Mouse (Mus musculus): ENCODE measurements around the gene Bend7. TPM values are rescaled to one million over a fixed set of nuclear protein-coding genes. Genes with fewer than 3 reads are reported as not detected.

Bend7 gene
- polyA plus RNA-seq, 1 experiment, result 7.9 TPM

DNA sequence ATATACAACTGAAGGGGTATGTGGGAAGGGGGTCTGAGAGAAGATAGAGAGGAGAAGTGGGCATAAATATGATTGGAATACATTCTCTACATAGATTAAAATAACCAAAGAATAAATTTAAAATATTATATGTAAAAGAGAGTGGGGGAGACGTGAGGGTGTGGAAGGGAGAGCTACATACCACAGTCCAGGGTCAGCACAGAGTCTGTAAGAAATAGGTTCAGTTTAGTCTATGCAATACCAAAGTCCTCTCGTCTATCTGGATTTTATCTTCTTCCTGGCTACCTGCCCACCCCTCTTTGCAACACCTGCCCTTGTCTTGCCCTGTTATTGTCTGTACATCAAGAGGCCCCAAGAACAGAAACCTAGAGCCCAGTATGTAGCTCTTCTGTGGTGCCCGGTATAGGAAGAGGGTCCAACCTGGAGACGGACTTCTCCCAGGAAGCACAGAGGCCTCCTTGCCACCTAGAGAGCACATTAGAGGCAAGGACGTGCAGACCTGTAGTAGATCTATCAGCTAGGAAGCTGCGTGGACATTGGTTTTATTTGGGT lies 110.9 kb downstream of the Bend7 start:
- H3K36me3 ChIP-seq (ENCODE audit: control insufficient read depth, insufficient read depth, low read length), result no peaks in the 10 kb centered on the region
- no peak for DNase-seq
- H3K4me3 ChIP-seq (ENCODE audit: insufficient read depth, low read depth, low read length), result no peak overlapping the region
- 88% methylated on average over 6 of the region's 6 CpGs for WGBS
- H3K4me1 ChIP-seq (ENCODE audit: control insufficient read depth, insufficient read depth, low read length), result no peaks in the 10 kb centered on the region
- TF ChIP-seq POLR2A (IDR thresholded peaks at IDR 0.05; ENCODE audit: low read depth, low read length) (no peak), CTCF (conservative IDR thresholded peaks at IDR 0.05; ENCODE audit: insufficient read depth, insufficient read length, low read depth, low read length) (no peak)
- no peak overlapping the region for H3K27ac ChIP-seq (ENCODE audit: insufficient read depth, low read depth, low read length)
- no peaks in the 10 kb centered on the region for H3K27me3 ChIP-seq (replicated peaks; ENCODE audit: control insufficient read depth, insufficient read depth, low read length)

DNA sequence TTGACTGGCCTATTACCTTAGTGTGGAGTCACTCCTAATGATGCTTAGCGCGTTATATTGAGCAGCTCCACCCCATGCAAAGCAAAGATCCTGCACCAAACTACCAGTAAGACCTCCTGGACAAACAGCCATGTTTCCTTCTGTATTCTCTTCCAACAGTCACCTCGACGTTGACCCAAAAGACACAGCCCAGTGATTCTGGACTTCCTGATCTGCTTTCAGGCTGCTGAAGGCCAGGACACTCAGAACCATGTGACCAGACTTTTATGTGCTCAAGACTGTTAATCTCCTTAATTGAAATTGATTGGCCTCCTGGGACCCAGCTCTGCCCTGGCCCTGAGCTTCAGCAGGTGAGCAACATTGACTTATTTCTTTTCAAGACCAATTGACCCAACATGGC lies 111.4 kb downstream of the Bend7 start:
- no peak overlapping the region for H3K27ac ChIP-seq (ENCODE audit: insufficient read depth, low read depth, low read length)
- WGBS, result 58% methylated on average over 4 of the region's 4 CpGs
- TF ChIP-seq CTCF (conservative IDR thresholded peaks at IDR 0.05; ENCODE audit: insufficient read depth, insufficient read length, low read depth, low read length), result no peak
- TF ChIP-seq POLR2A (IDR thresholded peaks at IDR 0.05; ENCODE audit: low read depth, low read length), result no peak

DNA sequence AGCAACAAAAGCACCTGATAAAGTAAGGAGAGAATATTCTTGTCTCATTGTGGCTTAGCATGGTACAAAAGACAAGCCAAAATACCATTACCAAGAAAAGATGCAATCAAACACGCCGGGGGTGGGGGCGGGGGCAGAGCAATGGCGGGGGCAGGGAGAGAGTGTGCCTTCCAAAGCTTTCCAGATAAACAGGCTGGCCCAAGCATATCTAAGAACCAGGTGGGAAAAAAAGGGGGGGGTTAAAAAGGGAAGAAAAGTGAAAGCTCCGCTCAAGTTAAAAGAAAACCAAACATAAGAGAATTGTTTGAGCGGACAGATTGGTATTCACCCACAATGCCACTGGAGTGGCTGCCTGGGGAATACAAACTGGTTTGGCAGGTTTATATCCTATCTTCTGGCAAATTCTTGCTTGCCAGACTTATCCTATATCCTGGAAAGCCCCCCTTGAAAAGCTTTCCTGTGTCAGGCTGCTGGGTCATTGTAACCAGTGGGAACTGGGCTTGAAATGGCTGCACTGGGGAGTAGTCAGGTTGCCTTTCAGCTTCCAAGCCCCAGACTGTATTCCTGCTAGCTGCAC lies 111.9 kb downstream of the Bend7 start:
- Histone ChIP-seq H3K4me1 (ENCODE audit: control insufficient read depth, insufficient read depth, low read length) (no peaks in the 10 kb centered on the region), H3K4me3 (ENCODE audit: insufficient read depth, low read depth, low read length) (no peak overlapping the region), H3K36me3 (ENCODE audit: control insufficient read depth, insufficient read depth, low read length) (no peaks in the 10 kb centered on the region), H3K27me3 (replicated peaks; ENCODE audit: control insufficient read depth, insufficient read depth, low read length) (no peaks in the 10 kb centered on the region), H3K27ac (ENCODE audit: insufficient read depth, low read depth, low read length) (no peak overlapping the region)
- TF ChIP-seq POLR2A (IDR thresholded peaks at IDR 0.05; ENCODE audit: low read depth, low read length) (no peak), CTCF (conservative IDR thresholded peaks at IDR 0.05; ENCODE audit: insufficient read depth, insufficient read length, low read depth, low read length) (no peak)
- WGBS, result 74% methylated on average over 6 of the region's 6 CpGs
- DNase-seq, result no peak

More for the DNA sequence above, 111.4 kb downstream of the Bend7 start:
- Histone ChIP-seq H3K36me3 (ENCODE audit: control insufficient read depth, insufficient read depth, low read length) (no peaks in the 10 kb centered on the region), H3K27me3 (replicated peaks; ENCODE audit: control insufficient read depth, insufficient read depth, low read length) (no peaks in the 10 kb centered on the region), H3K4me1 (ENCODE audit: control insufficient read depth, insufficient read depth, low read length) (no peaks in the 10 kb centered on the region), H3K4me3 (ENCODE audit: insufficient read depth, low read depth, low read length) (no peak overlapping the region)
- DNase-seq, result no peak

DNA sequence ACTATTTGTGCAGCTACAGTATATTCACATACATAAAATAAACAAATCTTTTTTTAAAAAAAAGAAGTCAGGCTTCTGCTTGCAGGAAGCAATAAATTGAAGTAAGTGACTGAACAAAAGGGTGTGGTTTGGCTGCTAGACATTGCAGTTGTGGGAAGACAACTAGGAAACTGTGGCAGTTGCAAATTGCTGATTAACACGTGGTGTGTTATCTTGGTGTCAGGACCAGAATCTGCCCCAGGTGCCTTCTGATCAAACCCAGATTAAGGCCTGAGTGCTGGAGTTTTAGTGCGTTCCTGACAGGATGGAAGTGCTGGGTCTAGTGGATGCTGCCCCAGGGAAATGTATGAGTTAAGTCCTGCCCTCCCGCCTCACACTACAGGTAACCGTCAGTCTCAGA lies 113.9 kb downstream of the Bend7 start:
- TF ChIP-seq CTCF (conservative IDR thresholded peaks at IDR 0.05; ENCODE audit: insufficient read depth, insufficient read length, low read depth, low read length) (no peak), POLR2A (IDR thresholded peaks at IDR 0.05; ENCODE audit: low read depth, low read length) (no peak)
- Histone ChIP-seq H3K4me1 (ENCODE audit: control insufficient read depth, insufficient read depth, low read length) (no peaks in the 10 kb centered on the region), H3K27me3 (replicated peaks; ENCODE audit: control insufficient read depth, insufficient read depth, low read length) (no peaks in the 10 kb centered on the region), H3K4me3 (ENCODE audit: insufficient read depth, low read depth, low read length) (no peak overlapping the region), H3K27ac (ENCODE audit: insufficient read depth, low read depth, low read length) (no peak overlapping the region), H3K36me3 (ENCODE audit: control insufficient read depth, insufficient read depth, low read length) (no peaks in the 10 kb centered on the region)
- DNase-seq, result no peak
- 53% methylated on average over 4 of the region's 4 CpGs for WGBS

DNA sequence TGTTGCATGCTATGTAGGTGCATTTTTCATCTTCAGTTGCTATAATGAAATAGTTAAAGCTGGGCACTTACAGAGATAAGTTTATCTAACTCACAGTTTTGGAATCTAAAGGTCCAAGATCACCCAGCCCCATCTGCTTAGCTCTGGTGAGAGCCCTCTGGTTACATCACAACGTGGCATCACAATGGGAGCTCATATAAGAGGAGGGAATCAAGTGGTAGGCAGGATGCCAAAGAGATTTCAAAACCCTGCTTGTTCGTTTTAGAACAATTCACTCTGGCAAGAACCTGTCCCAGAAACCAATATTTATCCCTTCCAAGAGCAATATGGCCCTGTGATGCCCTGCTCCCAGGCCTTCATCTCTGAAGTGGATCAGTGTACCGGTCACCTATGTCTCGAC lies 114.5 kb downstream of the Bend7 start:
- no peak for DNase-seq
- WGBS, result 82% methylated on average over 4 of the region's 4 CpGs
- TF ChIP-seq POLR2A (IDR thresholded peaks at IDR 0.05; ENCODE audit: low read depth, low read length) (no peak), CTCF (conservative IDR thresholded peaks at IDR 0.05; ENCODE audit: insufficient read depth, insufficient read length, low read depth, low read length) (no peak)

DNA sequence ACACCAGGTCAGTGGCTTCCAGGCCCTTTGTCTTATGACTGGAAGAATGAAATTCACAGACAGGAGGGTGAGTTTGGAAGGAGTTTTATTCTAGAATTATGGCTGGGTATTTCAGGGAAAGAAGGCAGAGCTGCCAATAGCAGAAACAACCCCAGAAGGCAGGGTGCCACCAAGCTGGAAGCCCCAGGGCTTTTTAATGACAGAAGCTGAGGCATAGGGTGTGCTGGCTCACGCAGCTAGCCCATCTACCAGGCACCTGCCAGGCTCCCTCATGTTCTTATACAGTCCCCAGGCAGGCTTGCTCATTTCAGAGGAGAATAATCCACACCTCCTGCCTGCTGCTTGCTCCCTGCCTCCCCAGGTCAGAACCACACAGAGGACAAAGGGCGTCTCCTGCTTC lies 131.8 kb downstream of the Bend7 start:
- peak; percentile 26 for DNase-seq
- no peak overlapping the region for H3K27ac ChIP-seq (ENCODE audit: insufficient read depth, low read depth, low read length)
- no peaks in the 10 kb centered on the region for H3K36me3 ChIP-seq (ENCODE audit: control insufficient read depth, insufficient read depth, low read length)
- no peak for TF ChIP-seq CTCF (conservative IDR thresholded peaks at IDR 0.05; ENCODE audit: insufficient read depth, insufficient read length, low read depth, low read length)
- TF ChIP-seq POLR2A (IDR thresholded peaks at IDR 0.05; ENCODE audit: low read depth, low read length), result no peak
- no peak overlapping the region for H3K4me3 ChIP-seq (ENCODE audit: insufficient read depth, low read depth, low read length)
- WGBS, result 78% methylated on average over 2 of the region's 2 CpGs
- no peaks in the 10 kb centered on the region for H3K27me3 ChIP-seq (replicated peaks; ENCODE audit: control insufficient read depth, insufficient read depth, low read length)
- 0 out of 2 replicates have a peak, but pooled peaks cover 2% of the 10 kb centered on the region for H3K4me1 ChIP-seq (ENCODE audit: control insufficient read depth, insufficient read depth, low read length)

More for the DNA sequence above, 114.5 kb downstream of the Bend7 start:
- Histone ChIP-seq H3K27ac (ENCODE audit: insufficient read depth, low read depth, low read length) (no peak overlapping the region), H3K4me3 (ENCODE audit: insufficient read depth, low read depth, low read length) (no peak overlapping the region), H3K36me3 (ENCODE audit: control insufficient read depth, insufficient read depth, low read length) (no peaks in the 10 kb centered on the region), H3K27me3 (replicated peaks; ENCODE audit: control insufficient read depth, insufficient read depth, low read length) (no peaks in the 10 kb centered on the region), H3K4me1 (ENCODE audit: control insufficient read depth, insufficient read depth, low read length) (no peaks in the 10 kb centered on the region)

Other genes with a start within 250 kb of the Bend7 start
- 10.5 and 12.2 TPM in 2 replicates for gene Prpf18, start 65.7 kb upstream of the Bend7 start, polyA plus RNA-seq (2012; rRNA removed)
- 21.7 and 23.9 TPM in 2 replicates for gene Sephs1, start 163.7 kb downstream of the Bend7 start, polyA plus RNA-seq (2012; rRNA removed)
- gene Phyh, start 201.2 kb downstream of the Bend7 start, polyA plus RNA-seq (2012; rRNA removed), result 322 and 403 TPM in 2 replicates